Mouse (Mus musculus): Measurements from ENCODE around the gene Nmur1.

Gene Nmur1

GRCm38 (mm10) chr1:86414715-86415114 is 11.3 kb downstream of the Nmur1 start:
- in situ Hi-C loops (cut with MboI, MseI), result no loop called here

- in situ Hi-C loops (cut with MboI, MseI), result no loop called here
These were observed 16.6 kb downstream of the Nmur1 start for GRCm38 (mm10) chr1:86409476-86409875.

- in situ Hi-C loops (cut with MboI, MseI), result no loop called here
These were observed 17.5 kb downstream of the Nmur1 start for GRCm38 (mm10) chr1:86408515-86408914.

- in situ Hi-C loops (cut with MboI, MseI), result no loop called here
These were observed 19.1 kb downstream of the Nmur1 start for GRCm38 (mm10) chr1:86406914-86407313.

GRCm38 (mm10) chr1:86406313-86406712 is 19.7 kb downstream of the Nmur1 start:
- in situ Hi-C loops (cut with MboI, MseI), result no loop called here

GRCm38 (mm10) chr1:86404834-86405233 is 21.2 kb downstream of the Nmur1 start:
- in situ Hi-C loops (cut with MboI, MseI), result no loop called here

GRCm38 (mm10) chr1:86400096-86400754 is 25.8 kb downstream of the Nmur1 start:
- in situ Hi-C loops (cut with MboI, MseI), result no loop called here

- in situ Hi-C loops (cut with MboI, MseI), result no loop called here
These were observed 26.7 kb downstream of the Nmur1 start for GRCm38 (mm10) chr1:86399322-86399721.

- in situ Hi-C loops (cut with MboI, MseI), result no loop called here
These were observed 27.8 kb downstream of the Nmur1 start for GRCm38 (mm10) chr1:86398222-86398621.

GRCm38 (mm10) chr1:86397621-86398020 is 28.4 kb downstream of the Nmur1 start:
- in situ Hi-C loops (cut with MboI, MseI), result no loop called here

GRCm38 (mm10) chr1:86395897-86396296 is 30.1 kb downstream of the Nmur1 start:
- in situ Hi-C loops (cut with MboI, MseI), result no loop called here

- in situ Hi-C loops (cut with MboI, MseI), result no loop called here
These were observed 31.8 kb downstream of the Nmur1 start for GRCm38 (mm10) chr1:86394246-86394645.

GRCm38 (mm10) chr1:86393219-86393618 is 32.8 kb downstream of the Nmur1 start:
- in situ Hi-C loops (cut with MboI, MseI), result no loop called here

GRCm38 (mm10) chr1:86391425-86391824 is 34.6 kb downstream of the Nmur1 start:
- in situ Hi-C loops (cut with MboI, MseI), result no loop called here

GRCm38 (mm10) chr1:86389230-86389629 is 36.8 kb downstream of the Nmur1 start:
- in situ Hi-C loops (cut with MboI, MseI), result loop anchor here (5.0 kb wide), 1 partner anchor 38 kb away; the partner anchor contains the start of genes Nmur1 and Tex44

- in situ Hi-C loops (cut with MboI, MseI), result no loop called here
These were observed 45.0 kb downstream of the Nmur1 start for GRCm38 (mm10) chr1:86381027-86381426.

GRCm38 (mm10) chr1:86379161-86379569 is 46.9 kb downstream of the Nmur1 start:
- in situ Hi-C loops (cut with MboI, MseI), result no loop called here

GRCm38 (mm10) chr1:86378662-86379061 is 47.4 kb downstream of the Nmur1 start:
- in situ Hi-C loops (cut with MboI, MseI), result no loop called here

- in situ Hi-C loops (cut with MboI, MseI), result no loop called here
These were observed 49.7 kb downstream of the Nmur1 start for GRCm38 (mm10) chr1:86376354-86376753.

GRCm38 (mm10) chr1:86371997-86372396 is 54.0 kb downstream of the Nmur1 start:
- in situ Hi-C loops (cut with MboI, MseI), result no loop called here

GRCm38 (mm10) chr1:86368086-86368485 is 57.9 kb downstream of the Nmur1 start:
- in situ Hi-C loops (cut with MboI, MseI), result no loop called here

GRCm38 (mm10) chr1:86363671-86364070 is 62.4 kb downstream of the Nmur1 start:
- in situ Hi-C loops (cut with MboI, MseI), result loop anchor here (5.0 kb wide), 1 partner anchor 69 kb away; no protein-coding TSS in a partner anchor

GRCm38 (mm10) chr1:86361852-86362615 is 64.0 kb downstream of the Nmur1 start:
- in situ Hi-C loops (cut with MboI, MseI), result loop anchor here (5.0 kb wide), 1 partner anchor 70 kb away; no protein-coding TSS in a partner anchor

Data from regulatory T cell (primary cell).